Mouse (Mus musculus) adrenal gland (tissue): Measurements from ENCODE around the gene Lrig1.

ENCODE experiments used
- intact Hi-C: fragments of 180-260 bp; cut with DNase I; formaldehyde crosslinking; loops from one replicate; pipeline ENCODE4 v1.15.1; 2025

Gene Lrig1

DNA sequence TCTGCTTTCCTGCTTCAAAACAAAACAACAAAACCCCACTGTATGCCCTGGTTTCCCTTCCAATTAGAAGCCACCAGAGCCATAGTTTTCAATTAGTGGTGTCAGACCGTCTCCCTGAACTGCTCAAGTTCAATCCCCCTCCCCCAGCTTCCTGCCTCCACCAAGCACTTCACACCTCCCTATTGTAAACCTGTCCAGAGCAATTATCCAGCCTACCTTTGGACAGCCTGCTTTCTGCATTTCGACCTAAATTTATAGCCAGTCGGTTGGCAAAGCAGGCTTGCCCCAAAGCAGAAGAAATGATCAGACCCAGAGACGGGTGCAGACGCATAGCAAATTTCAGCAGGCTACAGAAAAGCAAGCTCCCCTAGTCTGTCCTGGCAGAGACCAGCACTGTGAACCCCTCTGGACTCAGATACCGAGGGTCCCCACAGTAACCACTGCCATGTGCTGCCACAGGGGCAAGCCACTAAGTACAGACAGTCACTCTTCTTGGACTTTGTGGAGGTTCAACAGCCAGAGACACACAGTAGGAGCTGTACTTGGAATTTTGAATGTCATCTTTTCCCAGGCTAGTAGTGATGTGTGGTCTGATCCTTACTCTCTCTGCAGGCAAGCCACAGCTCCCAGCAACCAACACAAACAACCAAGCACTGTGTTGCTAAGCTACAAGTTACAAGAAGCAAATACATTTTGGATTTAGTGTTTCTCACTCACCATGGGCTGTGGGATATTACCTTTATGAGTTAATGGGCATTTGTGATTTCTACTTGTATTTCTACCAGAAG, 21.4 kb downstream of the Lrig1 start:
- intact Hi-C loops = no loop called here

DNA sequence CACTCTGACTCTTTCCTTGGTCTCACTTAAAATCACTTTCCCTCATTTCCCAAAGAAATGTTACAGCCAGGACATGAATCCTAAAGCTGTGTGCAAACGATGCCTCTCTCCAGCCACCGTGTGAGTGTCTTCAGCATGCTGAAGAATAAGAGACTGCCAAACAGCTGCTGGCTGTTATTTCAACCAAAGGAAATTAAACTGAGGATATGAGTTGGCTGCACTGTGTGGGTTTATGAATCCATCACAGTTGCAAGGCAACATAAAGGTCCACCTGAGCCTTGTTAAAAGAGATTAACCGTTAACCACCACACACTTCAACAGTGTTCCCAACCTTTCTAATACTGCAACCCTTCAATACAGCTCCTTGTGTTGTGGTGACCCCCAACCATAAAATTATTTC, 22.5 kb downstream of the Lrig1 start:
- intact Hi-C loops = no loop called here

DNA sequence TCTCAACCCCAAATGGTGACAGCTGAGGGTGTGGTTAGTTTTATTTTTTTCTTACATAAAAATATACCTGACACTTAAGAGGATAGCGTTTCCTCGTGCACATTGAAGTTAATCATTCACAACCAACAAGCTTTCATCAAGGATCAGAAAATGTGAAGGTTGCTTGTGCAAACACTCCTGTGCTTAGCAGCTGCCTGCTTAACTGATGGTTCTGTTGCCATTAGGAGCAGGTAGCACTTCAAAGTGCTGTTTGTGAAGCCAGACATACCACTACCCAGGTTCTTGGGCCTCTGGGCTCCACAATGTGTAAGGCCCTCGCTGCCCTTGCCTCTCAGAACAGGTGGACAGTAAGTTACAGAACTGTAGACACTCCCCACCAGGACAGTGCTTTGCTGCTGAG, 23.1 kb downstream of the Lrig1 start:
- intact Hi-C loops = no loop called here

DNA sequence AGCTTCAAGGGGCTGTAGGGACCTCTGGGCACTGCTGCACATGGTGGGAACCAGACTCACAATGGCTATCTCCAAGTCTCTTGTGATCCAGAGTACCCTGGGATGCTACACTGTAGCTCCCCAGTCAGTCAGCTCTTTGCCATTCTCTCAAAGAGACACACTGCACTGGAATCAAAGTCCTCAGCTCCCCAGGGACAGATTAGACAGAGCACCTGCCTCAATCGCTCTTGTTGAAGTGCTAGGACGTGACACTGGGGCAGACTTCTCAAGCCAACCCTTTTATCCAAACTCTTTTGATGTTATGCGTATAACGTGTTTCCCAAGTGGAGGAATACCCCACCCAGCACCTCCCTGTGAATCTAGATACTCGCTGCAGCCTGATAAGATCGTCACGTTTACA, 23.7 kb downstream of the Lrig1 start:
- intact Hi-C loops = no loop called here

DNA sequence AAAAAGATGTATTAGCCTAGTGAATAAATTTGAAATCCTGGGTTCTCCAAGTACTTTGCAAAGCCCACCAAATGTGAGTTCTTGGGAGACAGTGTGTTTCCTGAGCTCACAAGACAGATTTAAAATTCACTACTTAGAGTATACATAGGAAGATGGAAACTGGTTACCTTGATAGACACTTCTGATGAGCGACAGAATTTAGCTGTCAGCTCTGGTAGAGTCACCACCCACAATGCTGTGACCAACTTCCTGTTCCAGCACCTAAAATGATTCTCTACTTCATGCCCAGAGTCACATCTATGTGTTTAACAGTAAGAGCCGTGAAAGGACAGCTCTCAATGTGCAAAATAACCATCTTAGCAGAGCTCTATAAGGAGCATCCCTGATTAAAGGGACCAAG, 27.5 kb downstream of the Lrig1 start:
- intact Hi-C loops = no loop called here

DNA sequence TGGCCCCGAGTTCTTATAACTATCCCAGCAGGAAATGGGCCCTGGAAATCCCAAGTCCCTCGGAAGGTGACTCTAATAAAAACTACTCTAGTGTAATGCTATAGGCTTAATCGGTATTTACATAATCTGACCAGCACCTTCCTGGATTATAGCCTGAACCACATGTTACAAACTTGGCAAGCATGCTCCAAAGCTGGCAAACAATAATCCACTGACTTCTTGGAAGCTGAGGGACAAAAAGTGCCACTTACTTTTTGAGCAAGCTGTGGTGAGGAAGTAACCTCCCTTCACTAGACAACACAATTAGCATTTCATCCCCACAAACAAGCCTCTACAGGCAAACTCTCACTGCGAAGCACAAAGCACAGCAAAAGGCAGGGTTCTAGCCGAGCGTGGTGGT, 30.6 kb downstream of the Lrig1 start:
- intact Hi-C loops = no loop called here

DNA sequence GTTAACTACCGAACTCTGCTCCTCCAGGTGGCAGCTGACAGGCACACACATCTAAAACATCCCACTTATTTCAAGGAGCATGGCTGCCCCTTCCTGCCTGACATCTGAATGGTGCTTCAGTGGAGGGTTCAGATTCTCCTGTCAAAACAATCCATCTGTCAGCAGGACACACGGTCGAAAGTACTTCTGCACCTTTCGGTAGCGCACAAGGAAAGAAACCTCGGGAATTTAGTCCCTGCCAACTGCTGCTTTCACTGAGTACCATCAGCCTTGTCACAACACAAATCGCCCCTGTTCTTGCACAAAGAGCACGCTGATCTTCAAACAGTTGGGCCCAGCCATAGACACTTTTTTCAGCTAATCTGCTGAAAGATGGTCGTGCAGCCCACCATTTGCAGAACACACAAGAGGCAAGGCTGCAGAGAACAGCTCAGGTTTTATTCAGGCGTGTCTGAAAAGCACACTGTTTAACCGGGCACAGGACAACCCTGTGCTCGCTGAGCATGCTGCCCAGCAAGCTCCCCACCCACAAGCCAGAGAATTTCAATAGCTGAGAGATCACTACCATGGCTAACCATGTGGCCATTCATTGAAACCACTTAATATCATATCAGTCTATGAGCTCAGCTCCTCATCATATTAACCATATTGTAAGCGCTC, 31.6 kb downstream of the Lrig1 start:
- intact Hi-C loops = no loop called here

DNA sequence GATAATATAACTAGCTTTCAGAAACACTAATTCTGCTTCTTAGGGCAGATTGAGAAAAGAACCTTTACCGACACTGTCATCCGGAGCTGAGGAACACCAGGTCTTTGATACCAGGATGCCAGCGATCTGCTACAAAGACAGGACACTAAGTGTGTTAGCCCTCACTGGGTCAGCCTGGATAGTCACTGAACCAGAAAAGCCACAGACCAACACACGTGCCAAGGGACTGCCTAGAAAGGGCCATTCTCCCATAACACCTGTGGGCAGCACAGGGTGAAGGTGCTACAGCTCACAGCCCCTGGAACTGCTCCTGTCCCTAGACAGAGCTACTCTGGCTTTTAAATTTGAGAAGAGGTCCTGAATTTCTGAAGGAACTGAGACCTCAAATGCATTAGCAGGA, 32.8 kb downstream of the Lrig1 start:
- intact Hi-C loops = no loop called here

DNA sequence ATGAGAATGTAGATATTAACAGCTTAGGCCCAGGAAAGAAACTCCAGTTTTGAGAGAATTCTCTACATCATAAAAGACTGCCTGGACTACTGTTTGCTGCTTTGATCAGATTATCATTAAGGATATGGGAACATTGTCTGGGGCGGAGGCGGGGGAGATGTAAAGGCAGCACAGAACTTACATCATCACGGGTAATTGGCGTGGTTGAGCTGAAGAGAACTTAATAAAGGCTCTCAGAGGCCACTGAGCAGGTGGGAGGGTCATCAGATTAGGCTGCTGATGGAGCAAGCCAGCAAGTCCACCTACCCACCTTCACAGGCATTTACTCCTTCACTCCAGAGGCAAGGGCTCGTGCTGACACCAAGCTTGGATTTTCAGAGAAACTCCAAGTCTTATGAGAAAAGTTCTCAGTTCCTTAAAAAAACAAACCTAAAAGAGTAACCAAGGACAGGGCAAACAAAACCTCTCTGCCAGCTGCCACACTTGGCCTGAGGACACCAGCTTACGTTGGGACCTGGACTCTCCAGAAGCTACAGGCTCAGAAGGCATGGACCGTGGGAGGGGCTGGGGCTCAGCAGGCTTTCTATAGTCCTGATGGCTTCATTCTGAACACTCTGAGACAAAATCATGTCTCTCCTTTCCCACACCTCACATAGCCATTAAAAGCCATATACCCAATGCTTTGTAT, 33.4 kb downstream of the Lrig1 start:
- intact Hi-C loops = no loop called here

DNA sequence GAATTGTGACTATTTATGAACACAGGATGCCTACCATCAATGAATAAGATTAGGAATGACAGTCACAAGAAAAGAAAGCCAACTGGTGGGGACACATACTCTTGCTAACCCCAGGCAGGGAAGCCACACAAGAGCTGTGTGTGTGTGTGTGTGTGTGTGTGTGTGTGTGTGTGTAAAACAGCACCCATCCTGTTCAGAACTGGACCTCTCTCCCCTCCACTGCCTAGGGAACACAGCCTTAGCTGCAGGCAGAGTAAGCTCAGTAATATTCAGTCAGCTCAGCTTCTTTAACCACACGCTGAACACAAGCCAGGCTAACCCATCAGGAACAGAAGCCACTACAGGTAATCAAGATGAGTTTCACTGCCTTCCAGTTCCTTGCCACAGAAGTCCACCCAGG, 34.3 kb downstream of the Lrig1 start:
- intact Hi-C loops = no loop called here

DNA sequence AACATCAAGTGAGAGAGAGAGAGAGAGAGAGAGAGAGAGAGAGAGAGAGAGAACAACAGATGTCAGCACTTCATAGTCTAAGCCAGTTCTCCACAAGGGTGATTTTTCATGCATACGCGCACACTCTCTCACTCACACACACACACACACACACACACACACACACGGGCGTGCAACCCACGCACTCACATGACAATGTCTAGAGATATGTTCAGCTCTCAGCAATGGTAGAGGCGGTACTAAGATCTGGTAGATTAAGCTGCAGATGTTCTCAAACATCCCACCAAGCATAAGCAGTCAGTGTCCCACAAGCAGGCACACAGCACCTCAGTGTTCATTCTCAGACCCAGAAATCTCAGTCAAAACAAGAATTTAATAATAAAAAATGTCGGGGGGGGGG, 34.7 kb downstream of the Lrig1 start:
- intact Hi-C loops = no loop called here

DNA sequence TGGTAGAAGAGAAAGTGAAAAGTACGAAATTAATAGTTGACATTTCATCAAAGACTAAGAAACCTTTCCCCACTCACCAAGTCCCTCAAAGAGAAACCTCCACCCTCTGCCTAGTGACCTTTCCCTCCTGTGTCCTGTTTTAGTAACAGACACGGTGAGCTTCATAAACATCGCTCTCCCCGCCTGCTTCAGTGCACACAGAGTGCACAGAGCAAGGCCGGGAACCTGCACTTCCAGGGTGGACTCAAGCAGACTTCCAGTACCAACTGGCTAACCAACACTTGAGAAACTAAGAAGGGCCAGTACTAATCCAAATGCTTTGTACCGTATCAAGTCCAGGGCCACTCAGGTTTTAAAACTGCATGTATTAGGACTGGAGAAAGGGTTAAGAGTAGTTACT, 36.0 kb downstream of the Lrig1 start:
- intact Hi-C loops = no loop called here

DNA sequence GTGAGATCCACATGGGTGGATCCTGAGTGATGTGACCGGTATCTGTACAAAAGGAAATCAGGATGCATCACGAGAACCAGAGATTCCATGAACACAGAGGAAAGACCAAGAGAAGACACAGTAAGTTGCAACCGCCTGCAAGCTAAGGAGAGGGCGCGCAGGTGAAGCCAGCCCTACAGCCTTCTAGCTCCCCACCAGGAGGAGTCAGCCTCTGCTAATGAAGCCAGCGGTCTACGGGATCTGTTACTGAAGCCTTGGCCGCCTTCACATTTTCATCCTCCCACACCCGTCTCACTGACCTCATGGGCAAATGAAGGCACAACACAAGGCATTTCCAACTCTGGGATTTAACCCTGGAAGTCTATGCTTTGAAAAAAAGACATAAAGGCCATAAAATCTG, 38.0 kb downstream of the Lrig1 start:
- intact Hi-C loops = no loop called here

DNA sequence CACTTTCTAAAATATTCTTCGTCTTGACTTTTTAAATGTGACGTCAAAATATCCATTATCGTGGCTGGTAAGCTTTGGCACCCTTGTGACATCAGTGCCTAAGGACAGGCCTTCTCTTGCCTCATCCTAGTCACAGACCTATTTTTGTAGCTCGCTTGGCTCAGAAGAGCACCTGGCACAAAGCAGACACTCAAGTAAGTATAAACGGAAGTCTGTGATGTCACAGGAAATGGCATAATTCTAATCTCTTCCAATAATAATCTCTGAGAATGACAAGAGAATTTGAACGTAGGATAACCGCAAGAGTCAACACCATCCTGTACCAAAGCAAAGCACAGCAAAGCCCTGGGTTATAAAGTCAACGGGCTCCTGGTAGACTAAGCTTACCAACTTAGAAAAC, 38.6 kb downstream of the Lrig1 start:
- intact Hi-C loops = no loop called here

DNA sequence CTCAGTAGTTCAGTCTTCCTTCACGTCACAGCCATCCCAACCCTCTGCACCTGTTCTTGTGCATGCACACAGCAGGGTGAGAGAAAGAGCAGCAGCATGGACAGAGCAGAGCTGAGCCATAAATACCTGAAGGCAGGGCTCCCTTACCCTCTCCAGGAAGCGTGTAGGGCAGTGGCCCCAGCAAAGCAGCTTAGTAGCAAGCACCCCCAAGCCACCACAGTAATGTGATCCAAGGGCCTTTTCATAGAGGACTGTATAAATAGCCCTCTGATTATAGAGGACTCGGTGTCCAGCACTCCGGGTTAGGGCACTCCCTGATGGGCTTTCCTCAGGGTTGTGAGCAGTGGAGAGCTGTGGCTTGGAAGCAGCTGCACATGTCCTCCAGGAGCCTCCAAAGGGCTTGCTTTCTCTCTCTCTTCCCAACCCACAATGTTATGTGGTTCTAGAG, 40.0 kb downstream of the Lrig1 start:
- intact Hi-C loops = no loop called here

DNA sequence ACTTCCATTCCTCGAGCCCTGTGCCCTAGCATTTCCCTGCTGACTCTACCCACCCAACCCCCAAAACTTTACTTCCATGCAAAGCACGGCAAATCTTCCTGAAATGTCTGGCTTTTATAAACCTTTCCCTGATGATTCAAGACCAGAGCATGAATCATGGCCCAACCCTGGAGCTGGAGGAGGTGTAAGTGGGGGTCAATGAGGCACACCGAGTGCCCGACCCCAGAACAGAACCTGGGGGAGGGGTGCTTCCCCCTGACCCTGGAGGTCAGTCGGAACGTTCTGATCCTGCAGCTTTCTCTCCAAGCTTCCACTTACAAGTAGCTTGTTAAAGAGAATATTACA, 41.9 kb downstream of the Lrig1 start:
- intact Hi-C loops = no loop called here

DNA sequence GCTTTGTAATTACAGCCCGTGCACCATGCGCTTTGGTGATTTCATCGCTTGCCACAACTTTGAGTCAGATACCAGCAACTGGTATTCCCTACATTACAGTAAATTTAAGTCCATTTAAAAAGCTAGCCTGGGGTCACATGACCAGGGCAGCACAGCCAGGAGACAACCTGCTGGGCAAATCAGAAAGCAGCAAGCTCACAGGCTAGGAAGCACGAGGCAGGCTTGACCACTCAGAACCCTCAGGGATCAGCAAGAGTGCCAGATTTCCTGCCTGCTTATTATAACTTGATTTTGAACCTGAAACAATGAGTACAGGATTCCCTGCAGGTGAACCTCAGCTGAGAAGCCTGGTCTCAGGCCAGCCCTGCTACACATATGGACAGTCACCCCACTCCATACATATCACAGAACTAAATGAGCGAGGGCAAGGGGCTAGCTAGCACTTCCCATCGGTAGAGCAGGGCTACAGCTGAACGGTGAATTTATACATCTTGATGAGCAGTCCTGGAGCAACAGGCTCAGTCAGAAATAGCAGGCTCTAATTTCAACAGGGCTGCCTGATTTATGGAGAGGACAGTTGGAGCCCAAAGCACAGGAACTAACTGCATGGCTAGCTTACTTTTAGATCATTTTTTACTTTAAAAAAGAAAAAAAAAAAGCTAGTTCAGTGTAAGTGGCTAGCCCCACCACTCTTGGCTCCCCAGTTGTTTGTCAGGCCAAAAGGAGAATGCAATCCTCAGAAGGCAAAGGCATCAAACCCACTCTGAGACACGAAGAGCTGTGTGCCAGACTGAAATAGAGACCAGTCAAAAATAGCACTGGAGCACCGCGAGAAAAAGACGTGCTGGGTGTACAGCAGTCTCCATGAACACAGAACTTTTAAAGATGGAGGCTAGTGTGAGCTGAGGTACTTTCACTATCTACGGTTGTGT, 42.5 kb downstream of the Lrig1 start:
- intact Hi-C loops = no loop called here

DNA sequence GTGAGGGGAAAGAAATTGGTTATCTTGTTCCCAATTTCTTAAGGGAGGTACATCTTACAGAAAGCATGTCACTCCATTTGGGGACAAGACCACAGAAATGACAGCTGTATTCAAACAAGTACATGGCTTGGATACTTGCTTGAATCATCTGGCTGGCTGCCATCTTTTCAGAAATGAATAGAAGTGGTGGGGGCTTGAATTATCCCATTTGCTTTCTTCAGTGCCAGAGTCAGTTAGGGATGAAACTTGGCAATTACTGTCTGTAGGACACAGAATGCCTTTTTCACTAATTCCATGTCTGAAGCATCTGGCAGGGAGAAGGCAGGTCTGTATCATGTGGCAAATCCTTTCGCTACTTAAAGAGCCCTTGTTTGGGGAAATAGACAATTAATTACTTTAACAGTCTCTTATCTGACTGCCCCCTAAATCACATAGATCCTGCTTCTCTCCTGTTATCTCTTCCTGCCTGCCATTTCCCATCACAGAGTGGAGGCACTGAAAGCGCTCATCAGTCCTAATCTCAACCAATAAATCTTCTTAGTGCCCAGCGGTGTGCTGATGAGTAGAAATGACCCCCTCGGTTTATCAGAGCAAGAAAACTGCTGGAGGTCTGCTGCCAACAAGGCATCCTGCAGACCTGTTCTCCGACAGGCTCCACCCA, 44.0 kb downstream of the Lrig1 start:
- intact Hi-C loops = no loop called here

DNA sequence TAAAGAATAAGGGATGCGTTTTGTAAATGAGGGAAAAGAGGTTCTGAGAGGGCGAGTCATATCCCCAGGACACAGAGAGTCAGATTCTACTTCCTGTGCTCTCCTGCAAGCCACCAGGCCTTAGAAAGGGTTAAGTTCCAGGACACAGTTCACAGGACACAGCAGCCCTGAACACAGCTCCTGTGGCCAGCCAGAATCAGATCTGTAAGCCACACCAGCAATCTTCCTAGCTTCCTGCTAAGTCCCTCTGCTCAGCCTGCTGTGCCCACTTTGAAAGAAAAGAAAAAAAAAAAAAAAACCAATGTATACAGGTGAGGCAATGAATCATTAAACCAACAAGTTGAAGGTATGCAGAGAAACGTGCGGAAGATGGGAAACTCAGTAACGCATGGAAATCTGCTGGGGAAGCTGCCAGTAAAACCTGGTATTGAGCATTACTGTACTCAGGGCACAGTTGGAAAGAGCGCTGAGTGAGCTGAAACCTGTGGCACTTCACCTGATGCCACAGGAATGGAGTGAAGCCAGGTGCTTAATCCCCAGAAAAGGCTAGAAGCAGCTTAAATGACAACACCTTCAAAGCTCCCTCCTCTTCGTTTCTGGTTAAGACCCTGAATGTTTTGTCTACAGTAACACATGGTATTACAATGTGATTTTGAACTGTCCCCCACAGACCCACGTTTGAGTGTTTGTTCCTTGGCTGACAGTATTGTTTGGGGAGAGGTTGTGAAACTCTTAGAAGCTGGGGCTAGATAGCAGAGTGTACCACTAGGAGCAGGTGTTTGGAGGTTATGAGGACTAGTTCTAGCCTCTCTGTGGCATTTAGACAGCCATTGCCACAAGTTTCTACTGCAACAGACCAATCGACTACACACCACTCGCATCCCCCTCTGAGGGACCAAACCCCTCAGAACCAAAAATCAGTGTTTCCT, 46.3 kb downstream of the Lrig1 start:
- intact Hi-C loops = no loop called here

DNA sequence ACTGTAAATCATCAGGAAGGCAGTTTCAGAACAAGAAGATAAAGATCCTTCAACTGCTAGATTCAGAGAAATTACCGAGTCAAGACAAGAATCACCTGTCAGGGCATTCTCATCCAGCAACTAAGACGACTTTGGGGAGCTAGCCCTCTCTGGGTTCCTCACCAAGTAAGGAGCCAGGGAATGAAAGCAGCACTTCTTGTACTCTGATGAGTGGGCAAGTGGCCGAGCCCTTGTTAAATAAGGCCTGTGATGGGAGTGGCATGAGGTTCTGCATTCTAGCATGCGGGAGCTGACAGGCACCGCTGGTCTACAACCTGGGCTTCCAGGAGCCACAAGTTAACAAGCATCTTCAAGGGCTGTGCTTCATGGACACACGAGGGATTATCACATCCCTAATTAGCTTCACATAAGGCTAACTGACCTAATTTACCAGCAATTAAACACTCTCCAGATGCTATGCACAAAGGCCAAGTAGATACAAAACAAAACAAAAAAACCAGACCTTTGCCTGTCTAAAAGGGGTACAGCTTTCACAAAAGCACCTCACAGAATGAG, 47.2 kb downstream of the Lrig1 start:
- intact Hi-C loops = no loop called here
